Mouse (Mus musculus) thymus, postnatal 4 days (tissue): ENCODE measurements around the gene Fzd5.

Experiments used
- DNase-seq: peaks from one replicate; pipeline ENCODE4 v3.0.0; 2021

Gene Fzd5

GRCm38 (mm10) chr1:64733453-64734245 lies 3.9 kb downstream of the Fzd5 start:
- DNase-seq, result no peak

- DNase-seq, result no peak
Observed at GRCm38 (mm10) chr1:64732637-64733200, 4.8 kb downstream of the Fzd5 start.

- DNase-seq, result no peak
Observed at GRCm38 (mm10) chr1:64732161-64732560, 5.4 kb downstream of the Fzd5 start.

DNA sequence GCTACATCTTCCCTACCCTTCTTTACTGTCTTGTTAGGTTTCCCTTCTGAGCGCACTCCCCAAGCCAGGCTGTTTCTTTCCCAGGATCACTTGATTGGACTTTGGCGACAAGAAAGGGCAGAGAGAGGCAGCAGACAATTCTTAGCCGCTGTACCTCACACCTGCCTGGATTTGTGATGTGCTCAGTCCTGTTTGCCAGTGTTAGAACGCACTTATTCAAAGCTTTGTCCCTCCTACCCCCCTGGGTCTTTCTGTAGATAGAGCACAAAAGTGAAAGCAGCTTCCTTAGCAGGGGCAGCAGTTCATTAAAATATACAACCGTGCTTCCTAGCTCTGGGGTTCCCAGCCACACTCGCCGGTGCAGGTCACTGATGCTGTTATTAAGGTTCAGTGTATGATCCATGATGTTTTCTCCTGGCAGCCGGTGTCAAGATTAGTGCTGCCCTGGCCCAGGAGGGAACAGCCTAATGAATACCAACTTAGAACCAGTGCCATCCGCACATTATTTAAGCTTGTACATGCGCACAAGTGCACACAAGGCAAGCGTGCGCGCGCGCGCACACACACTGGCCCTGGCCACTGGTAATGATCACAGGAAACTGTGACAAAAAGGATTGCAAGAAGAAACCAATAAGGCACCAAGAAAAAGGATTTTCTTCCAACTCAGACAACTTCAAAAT lies 6.1 kb downstream of the Fzd5 start:
- no peak for DNase-seq

- DNase-seq, result no peak
Observed at GRCm38 (mm10) chr1:64730046-64730445, 7.5 kb downstream of the Fzd5 start.

DNA sequence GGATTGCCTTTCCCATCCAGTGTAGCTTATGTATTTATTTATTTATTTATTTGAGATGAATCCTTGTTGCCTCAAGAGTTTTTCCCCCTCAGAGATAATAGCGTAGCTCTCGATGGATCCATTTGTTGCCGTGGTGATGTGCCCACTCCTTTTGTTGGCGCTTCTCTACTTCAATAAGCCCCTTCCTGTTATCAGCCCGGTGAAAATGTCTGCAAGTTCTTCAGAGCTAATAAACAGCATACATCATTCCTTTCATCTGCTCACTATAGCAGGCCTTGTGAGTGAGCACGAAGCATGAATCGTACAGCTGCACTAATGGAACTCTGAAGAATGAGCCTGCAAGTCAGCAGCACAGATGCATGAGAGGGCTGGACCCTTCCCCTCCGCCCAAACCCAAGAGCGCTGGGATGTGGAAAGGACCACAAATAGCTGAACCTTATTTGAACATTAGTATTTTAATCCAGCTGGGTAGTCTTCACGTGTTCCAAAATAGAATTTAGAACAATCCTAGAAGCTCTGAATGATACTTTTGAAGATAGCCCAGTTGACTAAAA lies 16.4 kb downstream of the Fzd5 start:
- no peak for DNase-seq

DNA sequence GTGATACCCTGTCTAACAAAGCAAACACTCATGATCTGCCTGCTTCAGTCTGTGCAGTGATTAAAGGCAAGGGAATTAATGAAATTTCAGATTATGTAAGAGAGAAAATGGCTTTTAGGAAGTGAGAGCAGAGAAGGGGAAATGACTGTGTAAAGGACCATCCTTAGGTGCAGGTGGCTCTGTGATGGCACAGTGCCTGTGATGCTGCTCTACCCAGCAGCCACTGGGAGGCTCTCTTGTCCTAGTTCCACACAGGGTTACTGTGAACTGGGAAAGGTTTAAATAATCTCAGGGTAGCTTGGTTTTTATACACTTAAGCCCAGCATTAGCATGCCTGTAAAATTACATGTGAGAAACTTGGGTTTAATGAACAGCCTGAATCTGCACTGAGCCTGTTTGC lies 20.0 kb downstream of the Fzd5 start:
- DNase-seq, result peak; percentile 72

- no peak for DNase-seq
Observed at GRCm38 (mm10) chr1:64716589-64717304, 20.8 kb downstream of the Fzd5 start.

DNA sequence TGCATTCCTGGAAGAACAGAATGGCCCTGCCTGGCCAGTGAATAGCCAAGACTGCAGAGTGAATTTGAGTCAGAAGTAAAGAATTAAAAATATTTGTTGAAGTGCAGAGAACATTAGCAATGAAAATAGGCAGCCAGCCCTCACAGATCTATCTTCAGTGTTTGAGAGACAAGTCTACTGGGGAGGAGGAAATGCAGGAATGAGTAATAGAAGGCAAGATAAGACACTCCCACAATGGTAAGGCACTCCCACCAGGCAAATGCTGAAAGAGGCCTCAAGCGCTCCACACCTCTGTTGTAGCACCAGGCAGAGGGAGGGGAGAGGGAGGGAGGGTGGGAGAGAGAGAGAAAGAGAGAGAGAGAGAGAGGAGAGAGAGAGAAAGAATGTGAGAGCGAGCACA lies 22.1 kb downstream of the Fzd5 start:
- DNase-seq, result no peak

- no peak for DNase-seq
Observed at GRCm38 (mm10) chr1:64712006-64712760, 25.4 kb downstream of the Fzd5 start.

GRCm38 (mm10) chr1:64709891-64710290 lies 27.7 kb downstream of the Fzd5 start:
- peak; percentile 16 for DNase-seq

DNA sequence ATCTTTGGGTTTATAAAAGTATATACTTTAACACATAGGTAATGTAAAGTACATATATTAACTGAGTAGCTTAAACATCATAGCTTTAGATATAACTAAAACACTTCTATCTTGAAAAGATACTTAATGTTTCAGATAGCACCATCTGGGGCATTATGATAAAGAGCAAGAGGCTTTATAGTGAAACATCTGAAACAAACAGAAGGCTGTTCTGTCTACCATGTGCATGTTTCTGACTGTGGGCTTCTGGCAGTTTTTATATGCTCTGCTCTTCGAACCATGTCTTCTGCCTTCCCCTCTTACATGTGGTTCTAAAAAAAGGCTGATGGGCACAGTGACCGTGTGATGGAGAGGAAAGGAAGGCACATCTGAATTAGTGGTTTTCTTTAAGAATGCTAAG lies 30.9 kb downstream of the Fzd5 start:
- no peak for DNase-seq

GRCm38 (mm10) chr1:64705230-64705629 lies 32.3 kb downstream of the Fzd5 start:
- peak; percentile 81 for DNase-seq

- no peak for DNase-seq
Observed at GRCm38 (mm10) chr1:64701780-64702179, 35.8 kb downstream of the Fzd5 start.

- no peak for DNase-seq
Observed at GRCm38 (mm10) chr1:64695156-64695555, 42.4 kb downstream of the Fzd5 start.

DNA sequence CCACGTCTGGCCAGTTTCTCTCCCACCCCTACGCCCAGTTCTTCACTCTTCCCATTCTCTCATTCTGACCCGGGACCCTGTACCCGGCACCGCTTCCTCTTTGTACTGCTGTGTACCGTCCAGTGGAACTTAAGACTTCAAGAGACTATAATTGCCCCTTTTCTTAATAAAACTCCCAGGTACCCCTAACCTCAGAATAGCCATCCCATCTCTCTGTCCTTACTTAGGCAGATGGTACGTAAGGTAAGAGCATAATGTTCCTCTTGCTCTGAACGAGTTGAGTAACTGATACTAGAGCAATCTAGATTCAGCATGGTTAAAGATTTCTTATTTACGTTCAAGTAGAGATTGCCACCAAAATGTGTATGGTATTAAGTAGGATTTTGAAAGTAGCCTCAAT lies 46.0 kb downstream of the Fzd5 start:
- no peak for DNase-seq

- peak; percentile 58 for DNase-seq
Observed at GRCm38 (mm10) chr1:64691121-64691551, 46.4 kb downstream of the Fzd5 start.

DNA sequence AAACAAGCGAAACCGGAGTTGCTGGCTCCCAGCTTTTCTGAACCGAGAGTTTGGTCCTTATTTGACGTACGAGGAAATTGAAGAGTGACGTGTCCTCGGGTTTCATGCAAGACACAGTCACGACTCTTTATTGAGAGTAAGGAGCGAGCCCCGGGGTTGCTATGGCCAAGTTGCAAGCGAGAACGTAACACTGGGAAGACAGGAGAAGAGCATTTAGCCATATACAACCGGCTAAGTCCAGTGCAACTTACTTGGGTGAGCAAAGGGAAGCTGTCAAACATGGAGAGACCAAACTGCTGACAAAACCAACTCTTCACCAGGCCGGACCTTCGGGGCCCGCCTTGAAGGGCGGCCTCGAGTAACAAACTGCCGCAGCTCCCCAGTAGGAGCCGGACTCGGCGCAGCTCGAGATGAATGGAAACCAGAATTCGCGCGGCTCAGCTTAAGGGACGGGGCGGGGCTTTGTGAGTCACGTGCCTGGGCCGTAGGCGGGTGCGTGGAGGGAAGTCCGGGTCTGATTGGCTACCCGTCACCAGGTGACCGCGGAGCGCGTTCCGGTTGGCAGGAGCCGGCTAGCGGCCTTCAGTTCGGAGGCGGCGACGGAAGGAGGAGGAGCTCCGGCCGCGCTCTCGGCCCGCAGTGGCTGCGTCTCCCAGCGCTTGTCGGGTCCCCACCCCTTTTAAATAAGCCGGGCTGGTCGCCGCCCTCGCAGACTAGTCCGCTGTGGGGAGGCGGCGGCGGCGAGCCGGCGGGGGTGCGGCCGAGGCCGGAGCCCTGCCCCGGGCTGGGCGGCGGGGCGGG lies 47.1 kb downstream of the Fzd5 start, which contains the start of gene Ccnyl1:
Gene Ccnyl1 (plus strand): TSS at position 243 of the 801 bp plus-strand sequence.
- DNase-seq, result peak; percentile 98

GRCm38 (mm10) chr1:64689561-64690212 lies 47.9 kb downstream of the Fzd5 start:
- no peak for DNase-seq

GRCm38 (mm10) chr1:64688046-64688445 lies 49.5 kb downstream of the Fzd5 start:
- DNase-seq, result no peak

GRCm38 (mm10) chr1:64684440-64684839 lies 53.1 kb downstream of the Fzd5 start:
- DNase-seq, result no peak
